Mouse (Mus musculus) gastrocnemius, adult 2 months (tissue): ENCODE results near the gene Rps6kb1. TPM values are rescaled to one million over a fixed set of nuclear protein-coding genes. Genes with fewer than 3 reads are reported as not detected.
"Not testable (repeated sequence)": the region's sequence is repeated elsewhere in the genome, so short reads cannot be mapped to it uniquely, and the experiment has no call there.

Experiments
- DNase-seq: peaks from one replicate; pipeline ENCODE4 v3.0.0; 2022
- H3K27ac ChIP-seq: fragments of 200-600 bp; 2 replicates; pipeline ENCODE4 v1.8.1; 2022; ENCODE audit warnings: mild to moderate bottlenecking
- H3K4me3 ChIP-seq: fragments of 200-600 bp; 2 replicates; pipeline ENCODE4 v1.8.1; 2022; ENCODE audit warnings: mild to moderate bottlenecking, moderate library complexity
- CTCF ChIP-seq: fragments of 200-600 bp; IDR thresholded peaks from 2 replicates; pipeline ENCODE4 v1.8.1; 2022; ENCODE audit warnings: antibody characterized with exemption, mild to moderate bottlenecking, moderate library complexity
- intact Hi-C: fragments of 180-260 bp; cut with DNase I; formaldehyde crosslinking; loops from one replicate; pipeline ENCODE4 v1.15.1; 2025
- total RNA-seq, 2 experiments: library from RNA; stranded (reverse); gene quantifications; 2 replicates each; pipeline ENCODE4 v1.2.3; 2021

Gene Rps6kb1
- total RNA-seq, 2 experiments from 2014 or later: 21.1 to 22.3 TPM

GRCm38 (mm10) chr11:86547412-86547811 is 2.8 kb upstream of the Rps6kb1 start:
- no peak overlapping the region for H3K27ac ChIP-seq
- intact Hi-C loops: no loop called here

GRCm38 (mm10) chr11:86545556-86545955 is 951 bp upstream of the Rps6kb1 start:
- intact Hi-C loops: no loop called here
- TF ChIP-seq CTCF: no peak
- peak overlapping the region; percentile 96 for H3K4me3 ChIP-seq
- DNase-seq: no peak
- peak overlapping the region; percentile 94 for H3K27ac ChIP-seq

More at GRCm38 (mm10) chr11:86547412-86547811, 2.8 kb upstream of the Rps6kb1 start:
- TF ChIP-seq CTCF: peak; percentile 25; the same call in 1 of the 2 replicates
- DNase-seq: no peak
- H3K4me3 ChIP-seq: no peak overlapping the region

GRCm38 (mm10) chr11:86543960-86544638 is 506 bp downstream of the Rps6kb1 start:
- TF ChIP-seq CTCF: no peak
- H3K4me3 ChIP-seq: peak overlapping the region; percentile 96
- intact Hi-C loops: no loop called here

DNA sequence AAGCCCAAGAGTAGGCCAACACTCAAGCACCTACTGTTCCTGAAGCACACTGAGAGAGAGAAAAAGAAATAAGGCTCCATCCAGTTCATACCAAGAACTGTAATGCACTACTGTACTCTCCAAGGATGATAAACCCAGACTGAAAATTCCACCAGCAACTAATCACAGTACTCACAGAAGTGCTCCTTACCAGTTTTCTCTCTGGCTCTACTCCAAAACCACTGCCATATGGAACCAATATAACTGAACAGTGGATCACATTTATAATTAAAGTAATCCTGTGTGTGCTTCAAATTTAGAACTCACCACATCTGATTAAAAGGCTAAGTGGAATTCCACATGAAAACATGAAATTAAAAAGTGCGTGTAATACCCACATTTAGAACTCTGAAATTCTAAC is 1.8 kb downstream of the Rps6kb1 start:
- Histone ChIP-seq H3K4me3 (peak overlapping the region; percentile 96), H3K27ac (peak overlapping the region; percentile 94; the same call in 1 of the 2 replicates)
- DNase-seq: no peak
- intact Hi-C loops: no loop called here
- no peak for TF ChIP-seq CTCF

More at GRCm38 (mm10) chr11:86543960-86544638, 506 bp downstream of the Rps6kb1 start:
- peak overlapping the region; percentile 94 for H3K27ac ChIP-seq
- peak; percentile 68 for DNase-seq

- Histone ChIP-seq H3K4me3 (no peak overlapping the region), H3K27ac (no peak overlapping the region)
- intact Hi-C loops: no loop called here
- DNase-seq: no peak
- TF ChIP-seq CTCF: no peak
Observed at GRCm38 (mm10) chr11:86540476-86540845, 4.1 kb downstream of the Rps6kb1 start.

GRCm38 (mm10) chr11:86539716-86540475 is 4.7 kb downstream of the Rps6kb1 start:
- H3K27ac ChIP-seq: no peak overlapping the region
- DNase-seq: no peak
- intact Hi-C loops: no loop called here
- H3K4me3 ChIP-seq: no peak overlapping the region
- TF ChIP-seq CTCF: no peak

DNA sequence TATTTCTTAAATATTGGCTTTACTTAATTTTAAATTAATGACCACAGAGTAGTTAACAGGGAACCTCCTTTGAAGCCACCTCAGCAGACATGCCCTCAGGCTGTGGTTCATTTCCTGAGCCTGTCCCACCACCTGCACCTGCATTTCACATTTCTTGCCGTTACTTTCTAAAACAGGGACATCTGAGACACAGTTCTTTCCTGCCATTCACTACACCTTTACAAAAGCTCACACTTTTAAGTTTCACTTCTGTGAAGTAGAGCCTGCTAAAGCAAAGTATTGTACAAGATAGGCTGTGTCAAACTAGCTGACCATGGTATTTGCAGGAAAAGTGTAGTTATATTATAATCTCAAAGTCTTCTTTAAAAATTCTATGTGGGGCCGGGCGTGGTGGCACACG is 5.8 kb downstream of the Rps6kb1 start:
- Histone ChIP-seq H3K27ac (no peak overlapping the region), H3K4me3 (no peak overlapping the region)
- TF ChIP-seq CTCF: no peak
- intact Hi-C loops: no loop called here
- no peak for DNase-seq

GRCm38 (mm10) chr11:86534201-86534910 is 10.2 kb downstream of the Rps6kb1 start:
- DNase-seq: no peak
- intact Hi-C loops: no loop called here
- 0 out of 2 replicates have a peak overlapping the region, but pooled peaks have one; percentile 29 for H3K27ac ChIP-seq
- no peak overlapping the region for H3K4me3 ChIP-seq
- TF ChIP-seq CTCF: no peak

- DNase-seq, H3K4me3 ChIP-seq, H3K27ac ChIP-seq, intact Hi-C loops: not testable (repeated sequence)
Observed at GRCm38 (mm10) chr11:86533302-86533701, 11.3 kb downstream of the Rps6kb1 start.

DNA sequence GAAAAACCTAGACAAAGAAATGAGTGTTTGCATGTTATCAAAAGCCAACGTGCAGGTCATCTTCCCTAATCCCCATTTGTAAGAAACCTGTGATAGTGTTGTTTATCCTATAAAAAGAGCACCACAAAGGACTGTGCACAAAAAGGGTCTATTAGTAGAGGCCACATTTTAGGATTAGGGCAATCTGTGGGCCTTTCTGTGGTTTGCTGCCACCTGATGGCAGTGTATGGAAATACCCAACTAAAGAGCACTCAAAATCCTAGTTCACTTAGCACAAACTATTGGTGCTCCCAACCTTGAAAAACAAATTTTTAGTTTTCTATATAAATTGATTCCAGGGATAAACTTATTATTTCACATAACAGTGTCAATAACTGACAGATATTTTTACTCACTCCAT is 11.8 kb downstream of the Rps6kb1 start:
- no peak for DNase-seq
- Histone ChIP-seq H3K4me3 (no peak overlapping the region), H3K27ac (no peak overlapping the region)
- TF ChIP-seq CTCF: peak; percentile 79
- intact Hi-C loops: no loop called here

- H3K4me3 ChIP-seq: no peak overlapping the region
- H3K27ac ChIP-seq: no peak overlapping the region
- intact Hi-C loops: loop anchor here (5.0 kb wide), 1 partner anchor 35 kb away; no protein-coding TSS in a partner anchor
- DNase-seq: no peak
- TF ChIP-seq CTCF: no peak
Observed at GRCm38 (mm10) chr11:86527528-86527927, 17.1 kb downstream of the Rps6kb1 start.

GRCm38 (mm10) chr11:86519751-86520150 is 24.9 kb downstream of the Rps6kb1 start:
- no peak for TF ChIP-seq CTCF
- DNase-seq: no peak
- intact Hi-C loops: no loop called here
- Histone ChIP-seq H3K4me3 (no peak overlapping the region), H3K27ac (no peak overlapping the region)

DNA sequence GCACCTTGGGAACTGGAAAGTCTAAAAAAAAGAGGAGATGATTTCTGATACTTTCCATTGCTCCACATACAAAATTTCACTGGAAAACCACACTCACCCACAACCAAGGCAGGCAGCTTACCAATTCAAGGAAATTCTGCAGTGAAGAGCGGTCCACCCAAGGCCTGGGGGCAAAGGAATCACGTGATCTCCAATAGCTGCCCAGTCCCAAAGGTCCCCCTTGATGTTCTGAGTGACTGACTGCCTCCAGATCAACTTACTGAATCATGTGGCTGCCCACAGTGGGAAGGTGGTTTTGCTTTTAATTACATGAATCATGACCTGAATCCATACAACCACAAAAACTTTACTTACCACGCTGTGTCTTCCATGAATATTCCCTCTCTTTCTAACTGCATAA is 27.4 kb downstream of the Rps6kb1 start:
- H3K4me3 ChIP-seq: no peak overlapping the region
- H3K27ac ChIP-seq: no peak overlapping the region
- DNase-seq: no peak
- intact Hi-C loops: no loop called here
- TF ChIP-seq CTCF: no peak
